Mouse (Mus musculus): Measurements from ENCODE around the gene Hacd3.

GRCm38 (mm10) chr9:65036861-65037260 lies 15.4 kb upstream of the Hacd3 start:
- TF ChIP-seq CTCF (conservative IDR thresholded peaks at IDR 0.05; ENCODE audit: low read length) (no peak), NANOG (IDR thresholded peaks at IDR 0.05; ENCODE audit: borderline replicate concordance, low read length) (no peak)

Measured in E14TG2a.4 (cell line).